Mouse (Mus musculus): ENCODE results near the gene Dnajc9.
A peak's percentile ranks its signal among the peaks of the same experiment; 100 is the strongest.

- peak; percentile 28 for TF ChIP-seq CTCF (IDR thresholded peaks at IDR 0.05; ENCODE audit: control insufficient read depth, insufficient read depth, insufficient read length)
- TF ChIP-seq MAX (IDR thresholded peaks at IDR 0.05) = no peak
- no peak for TF ChIP-seq USF1 (IDR thresholded peaks at IDR 0.05; ENCODE audit: low read depth)
- TF ChIP-seq MYOD1 (IDR thresholded peaks at IDR 0.05; ENCODE audit: control insufficient read depth, insufficient read length, low read depth) = no peak
- no peak for TF ChIP-seq FOSL1 (IDR thresholded peaks at IDR 0.05; ENCODE audit: insufficient read depth, low read length, poor library complexity, severe bottlenecking)
Observed at GRCm38 (mm10) chr14:20398864-20399263, 10.2 kb upstream of the Dnajc9 start.
